Mouse (Mus musculus) heart, embryonic 12.5 days (tissue): ENCODE measurements around the gene Gas6. TPM values are rescaled to one million over a fixed set of nuclear protein-coding genes. Genes with fewer than 3 reads are reported as not detected.
A peak's percentile ranks its signal among the peaks of the same experiment; 100 is the strongest.

Experiments used
- ATAC-seq: fragments of 200-750 bp; cut with Nextera tagmentation; 2 replicates; pipeline ENCODE4 v1.8.0; 2017; ENCODE audit warnings: moderate TSS enrichment, moderate library complexity; ENCODE audit not compliant: insufficient number of reproducible peaks, low FRiP score
- H3K27ac ChIP-seq: fragments of 300-500 bp; sonication (generic); 2 replicates; pipeline ENCODE4 v1.5.1; 2016; ENCODE audit warnings: mild to moderate bottlenecking, moderate library complexity; ENCODE audit not compliant: poor library complexity, severe bottlenecking
- H3K27me3 ChIP-seq: fragments of 300-500 bp; sonication (generic); replicated peaks from 2 replicates; pipeline ENCODE4 v1.6.1; 2016; ENCODE audit warnings: mild to moderate bottlenecking, moderate library complexity
- H3K36me3 ChIP-seq: fragments of 300-500 bp; sonication (generic); 2 replicates; pipeline ENCODE4 v1.6.1; 2016; ENCODE audit warnings: mild to moderate bottlenecking, moderate library complexity
- H3K4me1 ChIP-seq: fragments of 300-500 bp; sonication (generic); replicated peaks from 2 replicates; pipeline ENCODE4 v1.6.1; 2016; ENCODE audit warnings: mild to moderate bottlenecking
- H3K4me2 ChIP-seq: fragments of 300-500 bp; sonication (generic); 2 replicates; pipeline ENCODE4 v1.6.1; 2016; ENCODE audit warnings: mild to moderate bottlenecking, moderate library complexity
- H3K4me3 ChIP-seq: fragments of 300-500 bp; sonication (generic); 2 replicates; pipeline ENCODE4 v1.5.1; 2016; ENCODE audit warnings: mild to moderate bottlenecking
- H3K9ac ChIP-seq: fragments of 300-500 bp; sonication (generic); 2 replicates; pipeline ENCODE4 v1.6.1; 2016; ENCODE audit warnings: mild to moderate bottlenecking, moderate library complexity
- H3K9me3 ChIP-seq: fragments of 300-500 bp; sonication (generic); replicated peaks from 2 replicates; pipeline ENCODE4 v1.6.1; 2016; ENCODE audit warnings: mild to moderate bottlenecking, moderate library complexity
- WGBS: fragments of 180-500 bp; shearing (Covaris S2); methylation state at CpG from one replicate; pipeline ENCODE4 v1.1.7; 2016; 5-methylcytosine and 5-hydroxymethylcytosine counted together
- polyA plus RNA-seq: library from polyadenylated mRNA; unstranded; fragments of >200 nt; fragmentation: Nextera tagmentation; extraction: Ambion mirVana; gene quantifications from 2 replicates; pipeline ENCODE4 v1.2.1, GENCODE M21; 2016

Gene Gas6
- polyA plus RNA-seq, 1 experiment from 2014 or later: 60.7 TPM

GRCm38 (mm10) chr8:13489351-13489750 lies 4.9 kb downstream of the Gas6 start:
- Histone ChIP-seq H3K9ac (no peak overlapping the region), H3K4me1 (peaks cover 55% of the 10 kb centered on the region), H3K27ac (no peak overlapping the region), H3K4me2 (no peak overlapping the region), H3K9me3 (0 out of 2 replicates have a peak, but pooled peaks cover 2% of the 10 kb centered on the region), H3K4me3 (no peak overlapping the region), H3K36me3 (no peaks in the 10 kb centered on the region), H3K27me3 (peaks cover 5% of the 10 kb centered on the region; the same call in 1 of the 2 replicates)
- WGBS: 76% methylated on average over 3 of the region's 3 CpGs
- no peak for ATAC-seq

- Histone ChIP-seq H3K27me3 (no peaks in the 10 kb centered on the region), H3K36me3 (peaks cover 13% of the 10 kb centered on the region), H3K4me2 (no peak overlapping the region), H3K9me3 (0 out of 2 replicates have a peak, but pooled peaks cover 2% of the 10 kb centered on the region), H3K4me1 (peaks cover 5% of the 10 kb centered on the region; the same call in 1 of the 2 replicates), H3K27ac (no peak overlapping the region), H3K9ac (no peak overlapping the region), H3K4me3 (no peak overlapping the region)
- WGBS: 74% methylated on average over 5 of the region's 5 CpGs
- ATAC-seq: no peak
These were observed 11.1 kb downstream of the Gas6 start for GRCm38 (mm10) chr8:13483191-13483590.

- Histone ChIP-seq H3K4me1 (peaks cover 5% of the 10 kb centered on the region; the same call in 1 of the 2 replicates), H3K27ac (no peak overlapping the region), H3K27me3 (no peaks in the 10 kb centered on the region; the same call in 1 of the 2 replicates), H3K9ac (no peak overlapping the region), H3K9me3 (0 out of 2 replicates have a peak, but pooled peaks cover under 1% of the 10 kb centered on the region), H3K4me3 (no peak overlapping the region), H3K4me2 (no peak overlapping the region), H3K36me3 (peaks cover 17% of the 10 kb centered on the region)
- no peak for ATAC-seq
- 71% methylated on average over 2 of the region's 2 CpGs for WGBS
These were observed 12.0 kb downstream of the Gas6 start for GRCm38 (mm10) chr8:13482101-13482801.

GRCm38 (mm10) chr8:13481596-13481995 lies 12.7 kb downstream of the Gas6 start:
- Histone ChIP-seq H3K4me2 (no peak overlapping the region), H3K27ac (no peak overlapping the region), H3K27me3 (peaks cover 3% of the 10 kb centered on the region; the same call in 1 of the 2 replicates), H3K4me1 (peaks cover 2% of the 10 kb centered on the region; the same call in 1 of the 2 replicates), H3K9ac (no peak overlapping the region), H3K4me3 (no peak overlapping the region), H3K9me3 (no peaks in the 10 kb centered on the region), H3K36me3 (peaks cover 24% of the 10 kb centered on the region)
- ATAC-seq: no peak
- WGBS: 87% methylated on average over 3 of the region's 3 CpGs

- no peak overlapping the region for H3K4me3 ChIP-seq
- WGBS: 79% methylated on average over 7 of the region's 7 CpGs
- H3K36me3 ChIP-seq: peaks cover 26% of the 10 kb centered on the region
- no peak for ATAC-seq
- no peak overlapping the region for H3K4me2 ChIP-seq
- H3K27ac ChIP-seq: no peak overlapping the region
- peaks cover 3% of the 10 kb centered on the region; the same call in 1 of the 2 replicates for H3K27me3 ChIP-seq
- H3K4me1 ChIP-seq: no peaks in the 10 kb centered on the region; the same call in 1 of the 2 replicates
- no peak overlapping the region for H3K9ac ChIP-seq
- H3K9me3 ChIP-seq: no peaks in the 10 kb centered on the region
These were observed 13.2 kb downstream of the Gas6 start for GRCm38 (mm10) chr8:13481089-13481554.

GRCm38 (mm10) chr8:13475892-13476291 lies 18.4 kb downstream of the Gas6 start:
- WGBS: 44% methylated on average over 9 of the region's 9 CpGs
- no peak overlapping the region for H3K9ac ChIP-seq
- no peaks in the 10 kb centered on the region for H3K9me3 ChIP-seq
- no peak overlapping the region for H3K27ac ChIP-seq
- peaks cover 3% of the 10 kb centered on the region; the same call in 1 of the 2 replicates for H3K27me3 ChIP-seq
- H3K4me3 ChIP-seq: no peak overlapping the region
- no peak overlapping the region for H3K4me2 ChIP-seq
- 0 out of 2 replicates have a peak, but pooled peaks cover 11% of the 10 kb centered on the region for H3K4me1 ChIP-seq
- peaks cover 45% of the 10 kb centered on the region for H3K36me3 ChIP-seq
- ATAC-seq: no peak

GRCm38 (mm10) chr8:13472284-13472683 lies 22.0 kb downstream of the Gas6 start:
- no peak overlapping the region for H3K9ac ChIP-seq
- ATAC-seq: peak; percentile 44
- H3K27ac ChIP-seq: peak overlapping the region; percentile 49; the same call in 1 of the 2 replicates

GRCm38 (mm10) chr8:13471484-13471883 lies 22.8 kb downstream of the Gas6 start:
- Histone ChIP-seq H3K4me3 (no peak overlapping the region), H3K36me3 (peaks cover 61% of the 10 kb centered on the region), H3K4me1 (0 out of 2 replicates have a peak, but pooled peaks cover 11% of the 10 kb centered on the region), H3K9ac (no peak overlapping the region), H3K27me3 (peaks cover 6% of the 10 kb centered on the region; the same call in 1 of the 2 replicates), H3K4me2 (no peak overlapping the region), H3K9me3 (no peaks in the 10 kb centered on the region), H3K27ac (no peak overlapping the region)
- no peak for ATAC-seq
- 70% methylated on average over 11 of the region's 11 CpGs for WGBS

More at GRCm38 (mm10) chr8:13472284-13472683, 22.0 kb downstream of the Gas6 start:
- Histone ChIP-seq H3K27me3 (0 out of 2 replicates have a peak, but pooled peaks cover 3% of the 10 kb centered on the region), H3K4me2 (no peak overlapping the region), H3K4me3 (no peak overlapping the region), H3K4me1 (0 out of 2 replicates have a peak, but pooled peaks cover 11% of the 10 kb centered on the region), H3K9me3 (no peaks in the 10 kb centered on the region), H3K36me3 (peaks cover 63% of the 10 kb centered on the region)
- 46% methylated on average over 7 of the region's 7 CpGs for whole genome bisulfite sequencing

- Histone ChIP-seq H3K27ac (no peak overlapping the region), H3K9ac (no peak overlapping the region), H3K4me3 (no peak overlapping the region), H3K36me3 (peaks cover 55% of the 10 kb centered on the region), H3K27me3 (peaks cover 8% of the 10 kb centered on the region; the same call in 1 of the 2 replicates), H3K4me1 (peaks cover 11% of the 10 kb centered on the region; the same call in 1 of the 2 replicates), H3K9me3 (no peaks in the 10 kb centered on the region), H3K4me2 (no peak overlapping the region)
- ATAC-seq: no peak
- WGBS: 84% methylated on average over 9 of the region's 9 CpGs
These were observed 25.6 kb downstream of the Gas6 start for GRCm38 (mm10) chr8:13468737-13469136.

GRCm38 (mm10) chr8:13466989-13467388 lies 27.3 kb downstream of the Gas6 start:
- WGBS: 60% methylated on average over 5 of the region's 5 CpGs
- no peak overlapping the region for H3K9ac ChIP-seq
- no peak overlapping the region for H3K27ac ChIP-seq
- peaks cover 50% of the 10 kb centered on the region for H3K36me3 ChIP-seq
- no peak overlapping the region for H3K4me2 ChIP-seq
- H3K4me1 ChIP-seq: peaks cover 2% of the 10 kb centered on the region; the same call in 1 of the 2 replicates
- H3K9me3 ChIP-seq: no peaks in the 10 kb centered on the region
- ATAC-seq: no peak
- H3K27me3 ChIP-seq: peaks cover 8% of the 10 kb centered on the region; the same call in 1 of the 2 replicates
- H3K4me3 ChIP-seq: no peak overlapping the region

GRCm38 (mm10) chr8:13465324-13465723 lies 29.0 kb downstream of the Gas6 start:
- Histone ChIP-seq H3K4me3 (no peak overlapping the region), H3K36me3 (peaks cover 41% of the 10 kb centered on the region), H3K9me3 (no peaks in the 10 kb centered on the region), H3K4me2 (no peak overlapping the region), H3K4me1 (no peaks in the 10 kb centered on the region; the same call in 1 of the 2 replicates), H3K27ac (no peak overlapping the region), H3K27me3 (peaks cover 8% of the 10 kb centered on the region; the same call in 1 of the 2 replicates), H3K9ac (no peak overlapping the region)
- WGBS: 61% methylated on average over 7 of the region's 7 CpGs
- ATAC-seq: no peak
